ENCODE assay signal across 23 mouse cellular contexts in the genomic region with DNA sequence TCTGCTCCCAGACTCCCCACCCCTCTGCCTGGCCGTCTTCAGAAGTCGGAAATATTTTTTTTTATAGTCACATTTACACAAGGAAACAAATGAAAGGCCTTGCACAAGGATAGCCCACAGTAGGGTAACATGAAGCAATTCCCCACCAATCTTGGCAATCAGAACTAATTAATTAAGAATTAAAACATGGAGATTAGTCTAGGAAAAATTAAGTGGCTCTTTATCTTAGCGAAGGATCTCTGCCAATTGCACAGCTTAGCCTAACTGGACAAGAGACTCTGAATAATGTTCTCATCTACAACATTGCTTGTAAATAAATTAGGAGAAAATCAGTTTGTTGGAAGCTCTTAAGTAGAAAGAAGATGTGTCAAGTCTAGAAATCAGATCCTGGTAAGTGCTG.
"Had no signal": no experiment of that assay in that cellular context is flagged by ENCODE, and none has a peak within 500 bp of the region (broad histone marks: within the 10 kb centered on the region; RNA-seq: fewer than 3 reads in every experiment).

No protein-coding gene starts in this region.

- H3K4me2 ChIP-seq: heart, embryonic 12.5 days; hindbrain, embryonic 13.5 days; hindbrain, embryonic 15.5 days; limb, embryonic 13.5 days; limb, embryonic 15.5 days; liver, embryonic 12.5 days had no signal

- H3K4me3 ChIP-seq: heart, embryonic 10.5 days; heart, embryonic 12.5 days; hindbrain, embryonic 13.5 days; hindbrain, embryonic 15.5 days; limb, embryonic 13.5 days; limb, embryonic 15.5 days; liver, embryonic 12.5 days had no signal

- H3K27me3 ChIP-seq: hindbrain, embryonic 13.5 days; hindbrain, embryonic 15.5 days; limb, embryonic 13.5 days; limb, embryonic 15.5 days had no signal

- H3K9ac ChIP-seq: heart, embryonic 12.5 days; hindbrain, embryonic 13.5 days; hindbrain, embryonic 15.5 days; limb, embryonic 13.5 days; limb, embryonic 15.5 days; liver, embryonic 12.5 days; liver, embryonic 14.5 days had no signal

- H3K36me3 ChIP-seq: heart, embryonic 10.5 days; heart, embryonic 12.5 days; hindbrain, embryonic 13.5 days; hindbrain, embryonic 15.5 days; limb, embryonic 13.5 days; limb, embryonic 15.5 days; liver, embryonic 12.5 days had no signal

- ATAC-seq: hindbrain, postnatal 0 days; intestine, embryonic 16.5 days; liver, embryonic 12.5 days had no signal

- H3K27ac ChIP-seq: heart, embryonic 10.5 days; hindbrain, embryonic 13.5 days; hindbrain, embryonic 15.5 days; hindbrain, postnatal 0 days; limb, embryonic 13.5 days; limb, embryonic 15.5 days; liver, embryonic 12.5 days; liver, embryonic 14.5 days had no signal

- DNase-seq: gastrocnemius, postnatal 14 days; gastrocnemius, postnatal 36 days; heart, adult 18-20 months; heart, postnatal 10 days; heart, postnatal 4 days; kidney, adult 11 months; kidney, adult 2 months; kidney, postnatal 10 days; kidney, postnatal 25 days; kidney, postnatal 4 days; layer of hippocampus, adult 9-11 months; layer of hippocampus, postnatal 36 days; left cerebral cortex, postnatal 4 days had no signal

- H3K4me1 ChIP-seq: hindbrain, embryonic 15.5 days; liver, embryonic 12.5 days had no signal

- H3K9me3 ChIP-seq: heart, embryonic 10.5 days; heart, embryonic 12.5 days; hindbrain, embryonic 13.5 days; hindbrain, embryonic 15.5 days; limb, embryonic 13.5 days; limb, embryonic 15.5 days; liver, embryonic 12.5 days had no signal
